Mouse (Mus musculus) hindbrain, postnatal 0 days (tissue): ENCODE data around the gene Plekhg6. TPM values are rescaled to one million over a fixed set of nuclear protein-coding genes. Genes with fewer than 3 reads are reported as not detected.
A peak's percentile ranks its signal among the peaks of the same experiment; 100 is the strongest.

Experiments used
- ATAC-seq: fragments of 200-750 bp; cut with Nextera tagmentation; 2 replicates; pipeline ENCODE4 v1.8.0; 2017; ENCODE audit warnings: mild to moderate bottlenecking, moderate TSS enrichment, moderate library complexity
- DNase-seq: peaks from one replicate; pipeline ENCODE4 v3.0.0-alpha.2; 2015; ENCODE audit warnings: low spot score
- H3K27ac ChIP-seq: fragments of 300-500 bp; sonication (generic); 2 replicates; pipeline ENCODE4 v1.5.1; 2014; ENCODE audit warnings: mild to moderate bottlenecking
- H3K27me3 ChIP-seq: fragments of 300-500 bp; sonication (generic); 2 replicates; pipeline ENCODE4 v1.6.1; 2014; ENCODE audit warnings: low read length, mixed read lengths; ENCODE audit not compliant: insufficient read depth
- H3K36me3 ChIP-seq: fragments of 300-500 bp; sonication (generic); 2 replicates; pipeline ENCODE4 v1.6.1; 2014; ENCODE audit warnings: low read length, mixed read lengths; ENCODE audit not compliant: insufficient read depth
- H3K4me1 ChIP-seq: fragments of 300-500 bp; sonication (generic); 2 replicates; pipeline ENCODE4 v1.6.1; 2014; ENCODE audit warnings: antibody characterized with exemption, low read length, mixed read lengths; ENCODE audit not compliant: insufficient read depth
- H3K4me2 ChIP-seq: fragments of 300-500 bp; sonication (generic); 2 replicates; pipeline ENCODE4 v1.6.1; 2014; ENCODE audit warnings: low read depth, mild to moderate bottlenecking, low read length, moderate library complexity, mixed read lengths
- H3K4me3 ChIP-seq: fragments of 300-500 bp; sonication (generic); 2 replicates; pipeline ENCODE4 v1.5.1; 2014; ENCODE audit warnings: low read length
- H3K9ac ChIP-seq: fragments of 300-500 bp; sonication (generic); replicated peaks from 2 replicates; pipeline ENCODE4 v1.6.1; 2014; ENCODE audit warnings: mild to moderate bottlenecking, low read length, moderate library complexity, mixed read lengths
- H3K9me3 ChIP-seq: fragments of 300-500 bp; sonication (generic); 2 replicates; pipeline ENCODE4 v1.6.1; 2016; ENCODE audit warnings: low read length, mixed read lengths
- CTCF ChIP-seq: IDR thresholded peaks from 2 replicates; pipeline ENCODE4 v1.5.1; 2016; ENCODE audit warnings: antibody characterized with exemption, control low read depth, low read depth
- WGBS: fragments of 180-500 bp; shearing (Covaris S2); extraction: QIAGEN DNeasy Blood & Tissue Kit; methylation state at CpG from one replicate; pipeline ENCODE4 v1.1.7; 2014; 5-methylcytosine and 5-hydroxymethylcytosine counted together
- polyA plus RNA-seq: library from polyadenylated mRNA; unstranded; fragments of >200 nt; fragmentation: Nextera tagmentation; extraction: Ambion mirVana; gene quantifications from 2 replicates; pipeline ENCODE4 v1.2.1, GENCODE M21; 2015
- total RNA-seq: library from RNA; depleted of rRNA; stranded (reverse); fragments of >200 nt; gene quantifications from 2 replicates; pipeline ENCODE4 v1.2.3, GENCODE M21; 2014

The Plekhg6 gene
- total and polyA plus RNA-seq, 2 experiments from 2014 or later = 0.68 to 0.74 TPM

DNA sequence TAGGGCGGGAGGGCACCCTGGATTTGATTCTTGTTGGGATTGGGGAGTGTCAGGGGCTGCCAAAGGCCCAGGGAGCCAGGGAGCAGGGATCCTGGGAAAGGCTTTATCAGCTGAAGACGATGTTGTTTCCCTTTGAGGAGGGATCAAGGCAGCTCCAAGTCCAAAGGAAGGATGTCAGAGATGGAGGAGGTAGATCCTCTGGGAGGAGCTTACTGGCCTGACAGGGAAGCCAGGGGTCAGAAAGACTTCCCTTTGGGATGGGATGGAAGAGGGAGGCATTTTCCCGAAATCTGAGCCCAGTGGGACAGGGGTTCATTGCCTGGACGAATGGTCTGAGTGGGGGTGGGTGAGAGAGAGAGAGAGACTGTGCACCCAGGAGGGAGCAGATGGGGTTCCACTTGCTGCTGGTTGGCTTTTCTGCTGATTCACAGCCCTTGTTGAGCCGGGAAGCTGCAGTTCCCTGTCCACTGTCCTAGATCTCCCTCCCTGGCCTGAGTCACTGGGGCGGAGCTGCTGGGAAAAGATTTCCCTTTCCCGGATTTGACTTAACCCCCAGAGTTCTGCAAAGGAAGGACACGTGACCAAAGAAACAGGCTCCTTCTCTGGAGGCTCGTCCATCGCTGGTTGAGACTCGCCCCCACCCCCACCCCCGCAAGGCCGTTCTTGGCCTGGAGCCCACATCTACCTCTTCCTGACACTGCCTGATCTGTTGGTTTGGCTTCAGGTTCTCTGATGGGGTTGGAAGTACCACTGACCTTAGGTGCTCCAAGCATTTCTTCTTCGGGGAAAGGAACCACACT, 26.0 kb downstream of the Plekhg6 start:
- Histone ChIP-seq H3K4me3 (no peak overlapping the region), H3K4me2 (peak overlapping the region; percentile 27), H3K9me3 (no peaks in the 10 kb centered on the region), H3K4me1 (peaks cover 15% of the 10 kb centered on the region; the same call in 1 of the 2 replicates), H3K9ac (no peak overlapping the region), H3K36me3 (0 out of 2 replicates have a peak, but pooled peaks cover 6% of the 10 kb centered on the region), H3K27ac (peak overlapping the region; percentile 45), H3K27me3 (no peaks in the 10 kb centered on the region)
- no peak for TF ChIP-seq CTCF
- 15% methylated on average over 14 of the region's 14 CpGs for WGBS
- DNase-seq (no peak), ATAC-seq (0 out of 2 replicates have a peak, but pooled peaks have one; percentile 36)

DNA sequence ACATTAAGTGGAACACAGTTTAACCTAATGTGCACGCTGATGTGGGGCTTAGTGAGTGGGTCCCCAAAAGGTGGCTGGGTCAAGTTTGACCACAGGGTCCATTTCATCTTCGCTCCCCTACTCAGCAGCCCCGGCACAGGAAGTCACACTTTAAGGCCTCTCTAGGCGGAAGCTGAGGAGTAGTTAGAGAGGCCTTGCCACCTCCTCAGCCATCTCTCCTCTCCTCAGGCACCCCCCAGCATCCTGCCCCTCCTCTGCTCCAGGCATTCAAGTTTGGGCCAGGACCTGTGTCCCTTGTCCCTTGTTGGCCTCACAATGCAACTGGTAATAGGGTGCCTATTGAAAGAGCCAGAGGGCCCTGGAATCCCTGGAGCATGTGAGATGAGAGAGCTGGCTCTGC, 26.9 kb downstream of the Plekhg6 start:
- Histone ChIP-seq H3K9ac (no peak overlapping the region), H3K9me3 (no peaks in the 10 kb centered on the region), H3K4me2 (no peak overlapping the region), H3K27ac (no peak overlapping the region), H3K4me1 (peaks cover 15% of the 10 kb centered on the region; the same call in 1 of the 2 replicates), H3K4me3 (no peak overlapping the region), H3K36me3 (0 out of 2 replicates have a peak, but pooled peaks cover 6% of the 10 kb centered on the region), H3K27me3 (no peaks in the 10 kb centered on the region)
- no peak for TF ChIP-seq CTCF
- WGBS = 95% methylated on average over 4 of the region's 4 CpGs
- DNase-seq (no peak), ATAC-seq (no peak)

DNA sequence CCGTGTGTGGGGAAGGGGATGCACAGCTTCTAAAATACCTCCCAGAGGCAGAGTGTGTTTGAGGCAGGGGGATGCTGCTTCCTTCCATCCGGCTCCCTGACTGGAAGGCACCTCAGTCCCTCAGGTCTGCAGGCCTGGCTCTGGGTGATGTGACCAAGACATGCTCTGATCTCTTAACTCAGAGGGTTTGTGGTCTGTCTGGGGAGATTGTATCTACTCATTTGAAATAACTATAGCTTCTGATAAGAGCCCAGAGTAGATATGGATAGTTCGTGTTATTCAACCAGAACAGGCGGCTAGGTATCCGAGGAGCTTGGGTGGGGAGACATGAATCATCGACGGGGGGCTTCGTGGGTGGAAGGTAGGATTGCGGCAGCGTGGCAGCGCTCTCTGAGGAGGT, 27.4 kb downstream of the Plekhg6 start:
- H3K27ac ChIP-seq = no peak overlapping the region
- ATAC-seq = no peak

DNA sequence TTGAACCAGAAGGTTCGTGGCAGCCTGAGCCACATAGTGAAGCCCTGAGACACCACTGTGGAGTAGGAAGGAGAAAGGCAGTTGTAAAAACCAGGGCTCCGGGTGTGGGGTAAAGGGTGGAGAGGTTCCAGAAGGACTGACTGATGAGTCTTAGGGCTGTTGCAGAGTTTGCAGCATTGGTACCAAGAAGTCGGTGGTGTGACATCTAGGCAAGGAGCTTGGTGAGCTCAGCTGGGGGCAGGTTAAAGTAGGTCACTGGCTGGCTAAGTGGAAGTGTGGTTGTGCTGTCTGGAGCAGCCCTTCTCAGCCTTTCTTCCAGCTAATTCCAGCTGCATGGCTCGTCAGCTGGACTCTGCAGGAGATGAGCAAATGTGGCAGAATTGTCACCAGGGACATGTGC, 27.8 kb downstream of the Plekhg6 start:
- 55% methylated on average over 4 of the region's 4 CpGs for WGBS
- H3K4me2 ChIP-seq = no peak overlapping the region
- H3K27ac ChIP-seq = no peak overlapping the region
- no peak overlapping the region for H3K4me3 ChIP-seq
- DNase-seq (no peak), ATAC-seq (no peak)
- no peaks in the 10 kb centered on the region for H3K9me3 ChIP-seq
- H3K9ac ChIP-seq = no peak overlapping the region
- 0 out of 2 replicates have a peak, but pooled peaks cover 6% of the 10 kb centered on the region for H3K36me3 ChIP-seq
- TF ChIP-seq CTCF = no peak
- H3K4me1 ChIP-seq = peaks cover 15% of the 10 kb centered on the region; the same call in 1 of the 2 replicates
- no peaks in the 10 kb centered on the region for H3K27me3 ChIP-seq

More for the DNA sequence above, 27.4 kb downstream of the Plekhg6 start:
- Histone ChIP-seq H3K9me3 (no peaks in the 10 kb centered on the region), H3K4me1 (peaks cover 15% of the 10 kb centered on the region; the same call in 1 of the 2 replicates), H3K4me2 (no peak overlapping the region), H3K36me3 (0 out of 2 replicates have a peak, but pooled peaks cover 6% of the 10 kb centered on the region), H3K27me3 (no peaks in the 10 kb centered on the region), H3K4me3 (no peak overlapping the region), H3K9ac (no peak overlapping the region)
- WGBS = 84% methylated on average over 11 of the region's 11 CpGs
- no peak for TF ChIP-seq CTCF
- DNase-seq = no peak

DNA sequence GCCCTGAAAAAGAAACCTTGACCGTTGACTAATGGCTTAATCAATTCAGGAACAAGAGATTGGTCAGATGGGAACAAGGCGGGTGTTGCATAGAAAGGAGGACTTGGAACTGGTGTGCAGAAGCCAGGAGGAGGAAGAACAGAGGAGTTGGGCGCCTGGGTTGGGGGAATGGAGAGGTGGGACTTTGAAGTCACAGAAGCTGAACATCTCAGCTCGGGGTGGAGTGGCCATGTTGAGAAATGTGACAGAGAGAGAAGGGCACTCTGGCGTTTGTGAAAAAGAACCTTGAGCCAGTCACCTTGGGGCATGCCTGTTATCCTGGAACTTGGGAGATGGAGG, 28.6 kb downstream of the Plekhg6 start:
- no peak for DNase-seq
- H3K9ac ChIP-seq = no peak overlapping the region
- H3K4me2 ChIP-seq = no peak overlapping the region
- no peak overlapping the region for H3K27ac ChIP-seq
- no peak for TF ChIP-seq CTCF
- no peaks in the 10 kb centered on the region for H3K36me3 ChIP-seq
- H3K27me3 ChIP-seq = no peaks in the 10 kb centered on the region
- H3K9me3 ChIP-seq = no peaks in the 10 kb centered on the region
- 74% methylated on average over 5 of the region's 5 CpGs for WGBS
- H3K4me3 ChIP-seq = no peak overlapping the region
- peaks cover 15% of the 10 kb centered on the region; the same call in 1 of the 2 replicates for H3K4me1 ChIP-seq
- no peak for ATAC-seq

DNA sequence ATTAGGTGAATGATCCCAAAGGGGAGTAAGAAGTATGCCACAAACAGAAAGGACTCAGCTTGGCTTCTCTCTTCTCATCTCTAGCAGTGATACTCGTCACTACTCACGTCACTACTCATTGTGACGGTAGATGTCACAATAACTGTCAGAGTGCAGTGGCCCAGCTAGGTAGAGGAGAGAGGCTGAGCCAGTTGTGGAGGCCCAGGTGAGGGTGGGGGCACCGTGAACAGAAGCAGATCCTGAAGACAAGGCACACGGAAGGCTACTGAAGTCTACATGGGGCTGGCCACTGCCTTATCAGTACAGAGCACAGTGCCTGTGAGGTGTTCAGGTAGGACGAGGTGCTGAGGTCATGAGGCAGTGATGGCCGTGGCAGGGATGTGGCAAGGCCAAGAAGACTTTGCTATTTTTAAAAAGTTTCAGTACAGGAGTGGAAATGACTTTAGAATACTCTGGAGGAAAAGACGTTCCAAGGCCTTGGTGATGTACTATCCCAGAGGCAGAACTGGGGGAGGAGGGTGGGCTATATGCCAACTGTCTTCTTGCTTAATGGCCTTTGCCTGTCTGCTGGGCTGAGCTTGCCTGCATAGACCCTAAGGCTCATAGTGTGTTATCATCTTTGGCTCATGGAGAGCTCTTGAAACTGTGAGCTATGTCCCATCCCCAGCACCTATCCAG, 29.1 kb downstream of the Plekhg6 start:
- Histone ChIP-seq H3K9ac (no peak overlapping the region), H3K4me2 (no peak overlapping the region), H3K27ac (no peak overlapping the region), H3K4me1 (peaks cover 15% of the 10 kb centered on the region; the same call in 1 of the 2 replicates), H3K36me3 (no peaks in the 10 kb centered on the region), H3K4me3 (no peak overlapping the region), H3K27me3 (no peaks in the 10 kb centered on the region), H3K9me3 (no peaks in the 10 kb centered on the region)
- TF ChIP-seq CTCF = no peak
- no peak for ATAC-seq
- WGBS = 72% methylated on average over 8 of the region's 8 CpGs
- no peak for DNase-seq
